Mouse (Mus musculus) CH12.LX (cell line): ENCODE measurements around the gene Camta1.

Experiments used
- CTCF ChIP-seq, 2 experiments: IDR thresholded peaks in 1 of 2; conservative IDR thresholded peaks in 1 of 2; 2 replicates each; pipeline ENCODE4 v1.5.1; 2011 to 2012; ENCODE audit warnings: low read depth in 2 of 2, low read length in 2 of 2, improper control_type of control experiment in 1 of 2, inconsistent platforms in 1 of 2, mild to moderate bottlenecking in 1 of 2, moderate library complexity in 1 of 2
- RAD21 ChIP-seq: IDR thresholded peaks from 2 replicates; pipeline ENCODE4 v1.6.1; 2011; ENCODE audit warnings: low read depth, mild to moderate bottlenecking, low read length, improper control_type of control experiment, moderate library complexity

DNA sequence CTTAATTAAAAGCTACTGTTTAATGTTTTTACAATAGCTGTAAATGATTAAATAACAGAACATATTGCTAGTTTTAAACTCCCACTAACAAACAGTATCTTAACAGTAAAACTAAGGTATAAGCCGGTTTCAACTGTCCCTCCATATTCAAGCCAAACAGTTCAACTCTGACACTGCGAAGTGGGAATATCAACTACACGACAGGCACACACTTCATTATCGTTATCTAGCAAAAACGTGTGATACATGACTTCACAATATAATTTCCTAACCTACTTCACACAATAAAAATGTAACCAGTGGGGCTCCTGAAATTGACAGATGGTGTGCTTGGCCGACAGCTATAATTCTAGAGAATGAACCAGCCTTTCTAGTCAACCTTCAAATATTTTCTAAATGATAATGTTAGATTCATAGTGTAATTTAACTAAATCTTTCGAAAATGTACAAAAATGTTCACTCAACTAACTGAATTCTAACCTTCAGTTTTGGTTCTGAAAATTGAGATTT lies 27.7 kb downstream of the Camta1 start:
- TF ChIP-seq CTCF (conservative IDR thresholded peaks at IDR 0.05 in 1 of 2, IDR thresholded peaks at IDR 0.05 in 1 of 2; ENCODE audit: low read depth in 2 of 2, low read length in 2 of 2) (no peak), RAD21 (no peak)
